Mouse (Mus musculus) monocyte, adult 5-6 weeks (primary cell): ENCODE results near the gene Adgrb3. TPM values are rescaled to one million over a fixed set of nuclear protein-coding genes. Genes with fewer than 3 reads are reported as not detected.

Source experiments
- ATAC-seq: fragments of 153-309, 156-312 bp; replicated peaks from 2 replicates; pipeline ENCODE4 v1.8.0; 2017; ENCODE audit warnings: mild to moderate bottlenecking; ENCODE audit not compliant: low TSS enrichment, insufficient number of reproducible peaks, severe bottlenecking, poor library complexity, low FRiP score
- total RNA-seq: library from RNA; stranded (forward); fragments of 200-1000, 200-491, 200-594 nt; gene quantifications from 3 replicates; pipeline ENCODE4 v1.2.3, GENCODE M21; 2017

Adgrb3 gene
- total RNA-seq, 1 experiment from 2014 or later: not detected

- ATAC-seq: no peak
Measured at GRCm38 (mm10) chr1:25415084-25415483, 414.4 kb downstream of the Adgrb3 start.

- no peak for ATAC-seq
Measured at GRCm38 (mm10) chr1:25364186-25364585, 465.3 kb downstream of the Adgrb3 start.

GRCm38 (mm10) chr1:25358554-25358953, 471.0 kb downstream of the Adgrb3 start:
- ATAC-seq: no peak

GRCm38 (mm10) chr1:25355486-25355885, 474.0 kb downstream of the Adgrb3 start:
- no peak for ATAC-seq

- ATAC-seq: no peak
Measured at GRCm38 (mm10) chr1:25344876-25345275, 484.6 kb downstream of the Adgrb3 start.

GRCm38 (mm10) chr1:25325406-25325805, 504.1 kb downstream of the Adgrb3 start:
- no peak for ATAC-seq

- no peak for ATAC-seq
Measured at GRCm38 (mm10) chr1:25317142-25317541, 512.4 kb downstream of the Adgrb3 start.

- no peak for ATAC-seq
Measured at GRCm38 (mm10) chr1:25312344-25312743, 517.2 kb downstream of the Adgrb3 start.

GRCm38 (mm10) chr1:25310066-25310465, 519.4 kb downstream of the Adgrb3 start:
- ATAC-seq: no peak

GRCm38 (mm10) chr1:25281471-25281870, 548.0 kb downstream of the Adgrb3 start:
- no peak for ATAC-seq

- no peak for ATAC-seq
Measured at GRCm38 (mm10) chr1:25250562-25250961, 578.9 kb downstream of the Adgrb3 start.

- ATAC-seq: no peak
Measured at GRCm38 (mm10) chr1:25242436-25242835, 587.1 kb downstream of the Adgrb3 start.

GRCm38 (mm10) chr1:25229245-25229750, 600.2 kb downstream of the Adgrb3 start:
- ATAC-seq: no peak

GRCm38 (mm10) chr1:25228381-25229244, 600.9 kb downstream of the Adgrb3 start:
- ATAC-seq: no peak

GRCm38 (mm10) chr1:25227880-25228279, 601.6 kb downstream of the Adgrb3 start:
- no peak for ATAC-seq

GRCm38 (mm10) chr1:25204636-25205035, 624.9 kb downstream of the Adgrb3 start:
- no peak for ATAC-seq

GRCm38 (mm10) chr1:25199392-25199791, 630.1 kb downstream of the Adgrb3 start:
- ATAC-seq: no peak

GRCm38 (mm10) chr1:25191986-25192385, 637.5 kb downstream of the Adgrb3 start:
- no peak for ATAC-seq

GRCm38 (mm10) chr1:25189261-25189660, 640.2 kb downstream of the Adgrb3 start:
- no peak for ATAC-seq

GRCm38 (mm10) chr1:25185909-25186308, 643.6 kb downstream of the Adgrb3 start:
- ATAC-seq: no peak
